Mouse (Mus musculus) heart, embryonic 11.5 days (tissue): ENCODE data around the gene Cdyl. TPM values are rescaled to one million over a fixed set of nuclear protein-coding genes. Genes with fewer than 3 reads are reported as not detected.

Experiments used
- ATAC-seq: fragments of 200-750 bp; cut with Nextera tagmentation; replicated peaks from 2 replicates; pipeline ENCODE4 v1.8.0; 2017; ENCODE audit warnings: moderate library complexity; ENCODE audit not compliant: insufficient number of reproducible peaks, low FRiP score, low TSS enrichment
- H3K27ac ChIP-seq: fragments of 300-500 bp; sonication (generic); 2 replicates; pipeline ENCODE4 v1.5.1; 2014; ENCODE audit warnings: mild to moderate bottlenecking, low read depth, low read length
- H3K27me3 ChIP-seq: fragments of 300-500 bp; sonication (generic); 2 replicates; pipeline ENCODE4 v1.6.1; 2014; ENCODE audit warnings: mild to moderate bottlenecking, low read length, mixed read lengths; ENCODE audit not compliant: control insufficient read depth, insufficient read depth
- H3K36me3 ChIP-seq: fragments of 300-500 bp; sonication (generic); 2 replicates; pipeline ENCODE4 v1.6.1; 2014; ENCODE audit warnings: mild to moderate bottlenecking, low read length, moderate library complexity, mixed read lengths; ENCODE audit not compliant: control insufficient read depth, insufficient read depth
- H3K4me1 ChIP-seq: fragments of 300-500 bp; sonication (generic); 2 replicates; pipeline ENCODE4 v1.6.1; 2014; ENCODE audit warnings: low read length; ENCODE audit not compliant: control insufficient read depth, insufficient read depth
- H3K4me2 ChIP-seq: fragments of 300-500 bp; sonication (generic); 2 replicates; pipeline ENCODE4 v1.6.1; 2014; ENCODE audit warnings: mild to moderate bottlenecking, moderate library complexity
- H3K4me3 ChIP-seq: fragments of 300-500 bp; sonication (generic); 2 replicates; pipeline ENCODE4 v1.5.1; 2014; ENCODE audit warnings: low read depth, low read length
- H3K9ac ChIP-seq: fragments of 300-500 bp; sonication (generic); 2 replicates; pipeline ENCODE4 v1.6.1; 2014; ENCODE audit warnings: mild to moderate bottlenecking, low read depth, low read length, moderate library complexity
- H3K9me3 ChIP-seq: fragments of 300-500 bp; sonication (generic); replicated peaks from 2 replicates; pipeline ENCODE4 v1.6.1; 2016; ENCODE audit warnings: low read length; ENCODE audit not compliant: control insufficient read depth
- WGBS: fragments of 180-500 bp; shearing (Covaris S2); extraction: QIAGEN DNeasy Blood & Tissue Kit; methylation state at CpG from one replicate; pipeline ENCODE4 v1.1.7; 2014; ENCODE audit not compliant: insufficient replicate concordance; 5-methylcytosine and 5-hydroxymethylcytosine counted together
- polyA plus RNA-seq: library from polyadenylated mRNA; unstranded; fragments of >200 nt; fragmentation: Nextera tagmentation; extraction: Ambion mirVana; gene quantifications from 2 replicates; pipeline ENCODE4 v1.2.1, GENCODE M21; 2014

Cdyl gene
- polyA plus RNA-seq, 1 experiment from 2014 or later = 14.9 TPM

DNA sequence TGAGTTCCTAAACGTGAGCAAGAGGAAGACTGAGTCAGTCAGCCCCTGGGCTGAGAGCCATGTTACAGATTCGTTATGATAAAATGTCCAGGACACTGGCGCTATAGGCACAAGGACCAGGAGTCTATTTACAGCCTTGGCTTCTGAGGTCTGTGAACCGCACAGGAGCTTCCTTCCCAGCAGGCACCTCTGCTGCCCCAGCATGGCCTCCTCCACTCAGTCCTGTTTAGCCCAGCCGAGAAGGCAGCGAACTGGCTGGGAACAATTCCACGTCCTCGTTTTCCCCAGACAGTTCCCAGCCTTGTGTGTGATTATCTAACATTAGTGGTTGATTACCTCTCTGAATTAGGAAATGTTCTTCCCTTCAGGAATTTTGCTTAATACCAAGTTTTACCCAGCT lies 201.3 kb downstream of the Cdyl start:
- Histone ChIP-seq H3K36me3 (peaks cover 3% of the 10 kb centered on the region; the same call in 1 of the 2 replicates), H3K9ac (no peak overlapping the region), H3K9me3 (no peaks in the 10 kb centered on the region), H3K4me2 (no peak overlapping the region), H3K4me1 (0 out of 2 replicates have a peak, but pooled peaks cover 5% of the 10 kb centered on the region), H3K4me3 (no peak overlapping the region), H3K27ac (no peak overlapping the region), H3K27me3 (no peaks in the 10 kb centered on the region)
- WGBS = 60% methylated on average over 8 of the region's 8 CpGs
- no peak for ATAC-seq

- no peak overlapping the region for H3K4me3 ChIP-seq
- no peak overlapping the region for H3K9ac ChIP-seq
- ATAC-seq = no peak
- 77% methylated on average over 8 of the region's 8 CpGs for WGBS
- no peak overlapping the region for H3K4me2 ChIP-seq
- H3K27me3 ChIP-seq = no peaks in the 10 kb centered on the region
- H3K36me3 ChIP-seq = peaks cover 8% of the 10 kb centered on the region; the same call in 1 of the 2 replicates
- peaks cover 5% of the 10 kb centered on the region; the same call in 1 of the 2 replicates for H3K4me1 ChIP-seq
- no peaks in the 10 kb centered on the region for H3K9me3 ChIP-seq
- no peak overlapping the region for H3K27ac ChIP-seq
These were observed 211.0 kb downstream of the Cdyl start for GRCm38 (mm10) chr13:35870659-35871058.

DNA sequence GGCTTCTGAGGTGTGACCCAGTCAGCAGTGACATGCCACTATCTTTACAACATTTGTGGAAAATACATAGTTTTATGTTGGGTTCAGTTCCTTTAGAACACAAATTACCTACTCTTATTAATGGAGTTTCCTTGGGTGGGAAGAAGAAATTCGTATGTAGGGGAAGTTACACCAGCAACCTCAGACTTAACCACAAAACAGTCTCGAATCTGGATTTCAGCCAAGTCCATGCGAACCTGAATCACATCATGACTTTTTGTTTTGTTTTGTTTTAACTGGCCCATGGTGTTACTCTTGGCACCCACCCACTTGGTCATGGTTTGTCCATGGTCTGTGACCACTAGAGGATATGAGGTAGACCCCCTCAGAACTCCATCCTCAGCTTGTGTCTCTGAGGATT lies 211.5 kb downstream of the Cdyl start:
- ATAC-seq = no peak
- H3K27me3 ChIP-seq = no peaks in the 10 kb centered on the region
- peaks cover 5% of the 10 kb centered on the region; the same call in 1 of the 2 replicates for H3K4me1 ChIP-seq
- no peak overlapping the region for H3K27ac ChIP-seq
- no peaks in the 10 kb centered on the region for H3K9me3 ChIP-seq
- no peak overlapping the region for H3K9ac ChIP-seq
- 81% methylated on average over 3 of the region's 3 CpGs for WGBS
- peaks cover 8% of the 10 kb centered on the region; the same call in 1 of the 2 replicates for H3K36me3 ChIP-seq
- no peak overlapping the region for H3K4me2 ChIP-seq
- H3K4me3 ChIP-seq = no peak overlapping the region

GRCm38 (mm10) chr13:35875396-35875795 lies 215.8 kb downstream of the Cdyl start:
- no peaks in the 10 kb centered on the region for H3K27me3 ChIP-seq
- ATAC-seq = no peak
- no peaks in the 10 kb centered on the region for H3K4me1 ChIP-seq
- H3K9ac ChIP-seq = no peak overlapping the region
- no peaks in the 10 kb centered on the region for H3K9me3 ChIP-seq
- no peak overlapping the region for H3K27ac ChIP-seq
- H3K4me2 ChIP-seq = no peak overlapping the region
- 88% methylated on average over 5 of the region's 5 CpGs for WGBS
- H3K4me3 ChIP-seq = no peak overlapping the region
- H3K36me3 ChIP-seq = peaks cover 5% of the 10 kb centered on the region; the same call in 1 of the 2 replicates

GRCm38 (mm10) chr13:35878282-35878681 lies 218.6 kb downstream of the Cdyl start:
- Histone ChIP-seq H3K4me1 (no peaks in the 10 kb centered on the region), H3K36me3 (no peaks in the 10 kb centered on the region), H3K4me3 (no peak overlapping the region), H3K27ac (no peak overlapping the region), H3K9ac (no peak overlapping the region), H3K9me3 (no peaks in the 10 kb centered on the region), H3K27me3 (no peaks in the 10 kb centered on the region), H3K4me2 (no peak overlapping the region)
- ATAC-seq = no peak
- 79% methylated on average over 1 of the region's 1 CpGs for WGBS

DNA sequence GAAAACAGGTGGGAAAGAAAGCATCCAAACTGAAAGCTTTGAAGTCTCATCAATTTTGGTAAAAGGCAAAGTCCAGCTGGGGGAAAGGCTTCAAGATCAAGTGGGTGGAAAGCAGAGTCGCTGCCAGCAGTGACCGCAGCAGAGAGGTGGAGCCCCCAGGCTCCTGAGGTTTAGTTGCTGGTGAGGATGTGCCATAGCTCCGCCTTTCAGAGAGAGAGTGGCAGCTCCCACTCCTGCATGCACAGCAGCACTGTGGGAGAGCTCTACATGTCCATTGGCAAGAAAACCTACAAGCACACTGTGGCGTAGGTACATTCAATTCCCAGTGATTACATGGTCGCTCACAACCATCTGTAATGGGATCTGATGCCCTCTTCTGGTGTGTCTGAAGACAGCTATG lies 219.4 kb downstream of the Cdyl start:
- Histone ChIP-seq H3K27me3 (no peaks in the 10 kb centered on the region), H3K4me2 (no peak overlapping the region), H3K9ac (no peak overlapping the region), H3K36me3 (no peaks in the 10 kb centered on the region), H3K4me1 (no peaks in the 10 kb centered on the region), H3K9me3 (no peaks in the 10 kb centered on the region), H3K27ac (no peak overlapping the region), H3K4me3 (no peak overlapping the region)
- 50% methylated on average over 5 of the region's 5 CpGs for WGBS
- ATAC-seq = no peak

DNA sequence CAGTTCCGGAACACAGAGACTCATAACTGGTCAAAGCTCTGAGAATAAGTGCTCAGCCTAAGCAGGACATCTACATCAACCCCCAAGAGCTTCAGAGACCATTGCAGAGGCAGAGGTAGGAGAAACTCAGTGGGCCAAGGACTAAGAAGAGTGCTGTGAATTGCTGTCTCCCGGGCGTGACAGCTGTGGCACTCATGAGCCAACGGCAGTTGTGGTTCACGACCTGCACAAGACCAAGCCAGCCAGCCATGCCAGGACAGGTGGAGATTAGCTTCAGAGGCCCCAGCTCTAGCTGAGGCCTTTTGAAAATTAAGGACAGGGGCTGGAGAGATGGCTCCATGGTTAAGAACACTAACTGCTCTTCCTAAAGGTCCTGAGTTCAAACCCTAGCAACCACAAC lies 219.9 kb downstream of the Cdyl start:
- Histone ChIP-seq H3K4me1 (no peaks in the 10 kb centered on the region), H3K9me3 (no peaks in the 10 kb centered on the region), H3K4me3 (no peak overlapping the region), H3K27me3 (no peaks in the 10 kb centered on the region), H3K9ac (no peak overlapping the region), H3K36me3 (no peaks in the 10 kb centered on the region), H3K27ac (no peak overlapping the region), H3K4me2 (no peak overlapping the region)
- ATAC-seq = no peak
- 69% methylated on average over 5 of the region's 5 CpGs for WGBS

DNA sequence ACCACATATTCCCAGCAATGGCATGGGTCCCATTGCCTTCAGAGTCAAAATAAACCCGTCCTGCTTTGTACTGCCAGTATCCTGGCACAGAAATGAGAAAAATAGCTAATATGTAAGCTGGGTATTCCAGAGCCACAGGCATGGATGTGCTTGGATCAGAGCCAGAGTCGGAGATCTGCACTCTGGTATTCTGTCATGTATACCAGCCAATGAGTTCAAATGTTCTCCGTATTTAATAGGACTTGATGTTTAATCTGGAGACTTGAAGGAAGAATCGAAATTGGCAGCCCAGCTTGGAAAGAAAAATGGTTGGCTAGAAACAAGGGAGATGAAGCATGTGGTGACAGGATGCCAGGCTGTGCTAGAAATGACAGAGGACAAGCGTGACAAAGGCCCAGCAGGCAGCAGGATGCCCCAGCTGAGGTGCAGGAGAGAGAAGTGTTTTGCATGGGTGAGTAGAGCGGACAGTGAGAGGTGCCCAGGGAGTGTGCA lies 221.0 kb downstream of the Cdyl start:
- Histone ChIP-seq H3K4me1 (no peaks in the 10 kb centered on the region), H3K4me3 (no peak overlapping the region), H3K9me3 (no peaks in the 10 kb centered on the region), H3K9ac (no peak overlapping the region), H3K36me3 (no peaks in the 10 kb centered on the region), H3K27me3 (no peaks in the 10 kb centered on the region), H3K4me2 (no peak overlapping the region), H3K27ac (no peak overlapping the region)
- no peak for ATAC-seq
- 74% methylated on average over 6 of the region's 6 CpGs for WGBS

DNA sequence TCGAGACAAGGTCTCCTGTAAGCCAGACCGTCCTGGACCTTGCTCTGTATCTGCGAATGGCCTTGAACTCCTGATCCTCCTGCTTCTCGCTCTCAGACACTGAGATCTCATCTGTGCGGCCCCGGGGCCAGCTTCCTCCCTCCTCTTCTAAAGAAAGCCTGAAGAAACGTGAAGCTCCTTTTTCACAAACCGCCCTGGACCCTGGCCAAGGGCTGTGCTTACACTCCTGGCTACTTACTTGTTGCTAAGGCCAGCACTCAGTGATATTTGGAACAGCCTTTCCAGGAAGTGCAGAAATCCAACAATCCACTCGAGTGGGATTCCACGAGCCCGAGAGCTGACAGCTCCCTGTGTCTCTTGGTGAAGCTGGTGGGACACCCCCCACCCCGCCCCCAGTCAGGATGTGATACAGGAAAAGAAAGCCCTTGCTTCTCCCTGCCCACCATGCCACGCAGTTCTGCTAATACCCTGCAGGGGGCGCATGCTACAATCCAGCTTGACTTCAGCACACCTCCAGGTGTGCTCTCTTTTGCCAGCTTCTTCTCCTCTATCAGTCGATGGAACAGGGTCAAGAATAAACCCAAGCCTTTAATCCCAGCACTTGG lies 226.6 kb downstream of the Cdyl start:
- Histone ChIP-seq H3K9me3 (0 out of 2 replicates have a peak, but pooled peaks cover 2% of the 10 kb centered on the region), H3K27me3 (no peaks in the 10 kb centered on the region), H3K4me2 (no peak overlapping the region), H3K4me3 (no peak overlapping the region), H3K36me3 (no peaks in the 10 kb centered on the region), H3K27ac (no peak overlapping the region), H3K9ac (0 out of 2 replicates have a peak overlapping the region, but pooled peaks have one; percentile 6), H3K4me1 (no peaks in the 10 kb centered on the region)
- ATAC-seq = no peak
- WGBS = 31% methylated on average over 15 of the region's 15 CpGs
